Mouse (Mus musculus): Measurements from ENCODE around the gene Pole2.
"Not testable (repeated sequence)": the region's sequence is repeated elsewhere in the genome, so short reads cannot be mapped to it uniquely, and the experiment has no call there.

The Pole2 gene

DNA sequence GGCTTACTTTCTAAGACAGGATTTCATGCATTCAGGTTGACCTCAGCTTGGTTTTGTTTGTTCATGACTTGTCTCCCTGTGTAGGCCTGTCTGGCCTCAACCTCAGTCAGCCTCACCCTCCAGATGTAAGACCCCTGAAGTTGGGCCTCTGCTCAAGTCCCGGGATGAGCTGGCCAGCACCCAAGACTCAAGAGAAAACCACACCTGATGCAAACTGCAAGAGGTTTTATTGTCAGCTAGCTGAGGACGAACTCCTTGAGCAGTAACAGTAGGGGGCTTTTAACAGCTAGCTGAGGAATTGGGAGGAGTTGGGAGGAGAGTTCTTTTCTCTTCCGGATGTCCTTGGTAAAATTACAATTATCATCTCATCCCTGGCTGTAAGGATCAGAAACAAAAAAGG lies 50.5 kb downstream of the Pole2 start:
- no peak for DNase-seq

GRCm38 (mm10) chr12:69175975-69176374 lies 52.0 kb downstream of the Pole2 start:
- DNase-seq: no peak

- no peak for DNase-seq
These were observed 56.7 kb downstream of the Pole2 start for GRCm38 (mm10) chr12:69171307-69171706.

GRCm38 (mm10) chr12:69168461-69169106 lies 59.4 kb downstream of the Pole2 start, which contains the start of gene Lrr1:
Lrr1 (plus strand) TSS chr12:69168814.
- peak; percentile 82 to 92 for DNase-seq

GRCm38 (mm10) chr12:69167656-69168460 lies 60.1 kb downstream of the Pole2 start:
- no peak for DNase-seq

GRCm38 (mm10) chr12:69166861-69167581 lies 61.0 kb downstream of the Pole2 start:
- not testable (repeated sequence) for DNase-seq

GRCm38 (mm10) chr12:69164904-69165303 lies 63.1 kb downstream of the Pole2 start:
- DNase-seq: no peak

GRCm38 (mm10) chr12:69163586-69163985 lies 64.4 kb downstream of the Pole2 start:
- not testable (repeated sequence) for DNase-seq

DNA sequence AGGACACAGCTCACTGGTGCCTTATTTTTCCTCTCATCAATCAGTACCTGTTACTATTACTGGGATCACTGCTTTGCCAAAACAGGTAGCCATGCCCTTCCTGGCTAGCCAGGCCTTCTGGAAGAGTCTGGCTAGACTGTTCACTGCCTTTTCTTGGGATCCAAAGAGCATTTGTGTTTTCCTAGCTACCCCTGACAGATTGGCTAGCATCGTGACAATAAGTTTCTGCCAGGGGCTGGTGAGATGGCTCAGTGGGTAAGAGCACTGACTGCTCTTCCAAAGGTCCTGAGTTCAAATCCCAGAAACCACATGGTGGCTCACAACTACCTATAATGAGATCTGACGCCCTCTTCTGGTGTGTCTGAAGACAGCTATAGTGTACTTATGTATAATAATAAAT lies 67.3 kb downstream of the Pole2 start:
- DNase-seq: not testable (repeated sequence)

- peak in 1 of 2 experiments; percentile 31 for DNase-seq
These were observed 68.4 kb downstream of the Pole2 start for GRCm38 (mm10) chr12:69159578-69159940.

GRCm38 (mm10) chr12:69158765-69159577 lies 69.0 kb downstream of the Pole2 start, which contains the start of gene Rps29:
Rps29 (minus strand) TSS chr12:69159186.
- DNase-seq: peak; percentile 97 to 98

DNA sequence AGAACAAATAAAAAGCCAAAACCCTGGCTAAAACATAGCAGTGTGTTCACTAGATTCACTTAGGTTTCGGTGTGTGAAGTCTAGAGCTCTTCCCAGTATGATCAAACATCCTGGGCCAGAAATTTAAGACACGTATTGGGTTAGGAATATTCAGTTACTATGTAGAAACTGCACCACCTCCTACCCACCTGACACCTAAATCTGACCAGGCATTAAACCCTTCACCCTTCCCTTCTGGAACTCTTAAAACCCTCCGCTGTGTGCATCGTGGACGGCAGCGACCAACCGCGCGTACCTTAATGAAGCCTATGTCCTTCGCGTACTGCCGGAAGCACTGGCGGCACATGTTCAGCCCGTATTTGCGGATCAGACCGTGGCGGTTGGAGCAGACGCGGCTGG lies 69.6 kb downstream of the Pole2 start:
- DNase-seq: no peak

- DNase-seq: no peak
These were observed 70.9 kb downstream of the Pole2 start for GRCm38 (mm10) chr12:69157107-69157506.

DNA sequence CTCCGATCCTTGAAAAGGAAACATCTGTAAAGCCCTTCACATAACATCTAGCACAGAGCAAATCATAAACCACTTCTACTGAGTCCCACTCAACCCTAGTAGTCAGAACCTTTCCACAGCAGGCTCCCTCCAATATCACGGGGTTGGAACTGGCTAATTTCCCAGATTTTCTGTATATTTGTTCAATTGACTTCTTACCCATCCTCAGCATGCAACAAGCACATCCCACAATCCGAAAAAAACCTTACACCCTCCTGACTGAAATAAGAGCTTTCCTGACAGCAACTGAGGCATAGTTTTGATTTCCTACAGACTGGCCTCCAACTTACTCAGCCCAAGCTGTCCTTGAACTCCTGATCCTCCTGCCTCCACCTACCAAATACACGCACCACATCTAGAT lies 71.6 kb downstream of the Pole2 start:
- no peak for DNase-seq

GRCm38 (mm10) chr12:69155923-69156322 lies 72.1 kb downstream of the Pole2 start:
- no peak for DNase-seq
